Mouse (Mus musculus) stomach, adult 2 months (tissue): ENCODE data around the gene Gm13276. TPM values are rescaled to one million over a fixed set of nuclear protein-coding genes. Genes with fewer than 3 reads are reported as not detected.

Experiments
- polyA plus RNA-seq: library from polyadenylated mRNA; depleted of rRNA; stranded (reverse); fragments of >200 nt; gene quantifications from 2 replicates; pipeline ENCODE4 v1.2.3, GENCODE M21; 2012; rRNA removed

Gene Gm13276
- polyA plus RNA-seq, 1 experiment: not detected

Other genes starting within 250 kb of the Gm13276 start
- not detected in 2 replicates for gene Ifna15, start 227.5 kb upstream of the Gm13276 start, polyA plus RNA-seq
- gene Ifna14, start 213.9 kb upstream of the Gm13276 start, polyA plus RNA-seq: not detected in 2 replicates
- gene Ifna9, start 193.3 kb upstream of the Gm13276 start, polyA plus RNA-seq: not detected in 2 replicates
- gene Ifna12, start 182.3 kb upstream of the Gm13276 start, polyA plus RNA-seq: not detected in 2 replicates
- gene C87499, start 151.3 kb upstream of the Gm13276 start, polyA plus RNA-seq: not detected in 2 replicates
- gene Ifna13, start 141.2 kb upstream of the Gm13276 start, polyA plus RNA-seq: not detected in 2 replicates
- gene Ifna16, start 108.8 kb upstream of the Gm13276 start, polyA plus RNA-seq: not detected in 2 replicates
- gene Ifna2, start 101.8 kb upstream of the Gm13276 start, polyA plus RNA-seq: not detected in 2 replicates
- not detected in 2 replicates for gene Ifnab, start 94.3 kb upstream of the Gm13276 start, polyA plus RNA-seq
- 0.30 TPM in 1 of 2 replicates, not detected in the other for gene Gm26566, start 63.9 kb upstream of the Gm13276 start, polyA plus RNA-seq
- gene Klhl9, start 63.2 kb upstream of the Gm13276 start, polyA plus RNA-seq: 3.6 and 6.2 TPM in 2 replicates
- gene Gm13271, start 30.8 kb upstream of the Gm13276 start, polyA plus RNA-seq: not detected in 2 replicates
- gene Gm13283, start 25.6 kb upstream of the Gm13276 start, polyA plus RNA-seq: not detected in 2 replicates
- 0.08 TPM in 1 of 2 replicates, not detected in the other for gene Gm13290, start 11.9 kb upstream of the Gm13276 start, polyA plus RNA-seq
- gene Gm13289, start 8.8 kb upstream of the Gm13276 start, polyA plus RNA-seq: not detected in 2 replicates
- gene Gm13272, start 5.9 kb upstream of the Gm13276 start, polyA plus RNA-seq: not detected in 2 replicates
- not detected in 2 replicates for gene Ifnz, start 3.6 kb upstream of the Gm13276 start, polyA plus RNA-seq
- not detected in 2 replicates for gene Gm13277, start 2.9 kb downstream of the Gm13276 start, polyA plus RNA-seq
- not detected in 2 replicates for gene Gm13278, start 5.8 kb downstream of the Gm13276 start, polyA plus RNA-seq
- not detected in 2 replicates for gene Gm13275, start 8.8 kb downstream of the Gm13276 start, polyA plus RNA-seq
- not detected in 2 replicates for gene Gm13279, start 11.7 kb downstream of the Gm13276 start, polyA plus RNA-seq
- not detected in 2 replicates for gene Gm13285, start 14.0 kb downstream of the Gm13276 start, polyA plus RNA-seq
- gene Gm13287, start 17.5 kb downstream of the Gm13276 start, polyA plus RNA-seq: not detected in 2 replicates
- gene Gm13288, start 19.8 kb downstream of the Gm13276 start, polyA plus RNA-seq: not detected in 2 replicates
- gene Ifna7, start 30.5 kb downstream of the Gm13276 start, polyA plus RNA-seq: not detected in 2 replicates
- gene Ifna11, start 34.2 kb downstream of the Gm13276 start, polyA plus RNA-seq: not detected in 2 replicates
- gene Ifna6, start 41.7 kb downstream of the Gm13276 start, polyA plus RNA-seq: not detected in 2 replicates
- not detected in 2 replicates for gene Ifna5, start 49.8 kb downstream of the Gm13276 start, polyA plus RNA-seq
- not detected in 2 replicates for gene Ifna4, start 56.2 kb downstream of the Gm13276 start, polyA plus RNA-seq
- not detected in 2 replicates for gene Ifna1, start 64.4 kb downstream of the Gm13276 start, polyA plus RNA-seq
- gene Ifne, start 94.5 kb downstream of the Gm13276 start, polyA plus RNA-seq: 0.12 TPM in 1 of 2 replicates, not detected in the other